Mouse (Mus musculus) skeletal muscle tissue, adult 2 months (tissue): Measurements from ENCODE around the gene Rad9a.

Source experiments
- DNase-seq: peaks from one replicate; pipeline ENCODE4 v3.0.0-alpha.2; 2012; ENCODE audit warnings: low read depth, low spot score

Rad9a gene

DNA sequence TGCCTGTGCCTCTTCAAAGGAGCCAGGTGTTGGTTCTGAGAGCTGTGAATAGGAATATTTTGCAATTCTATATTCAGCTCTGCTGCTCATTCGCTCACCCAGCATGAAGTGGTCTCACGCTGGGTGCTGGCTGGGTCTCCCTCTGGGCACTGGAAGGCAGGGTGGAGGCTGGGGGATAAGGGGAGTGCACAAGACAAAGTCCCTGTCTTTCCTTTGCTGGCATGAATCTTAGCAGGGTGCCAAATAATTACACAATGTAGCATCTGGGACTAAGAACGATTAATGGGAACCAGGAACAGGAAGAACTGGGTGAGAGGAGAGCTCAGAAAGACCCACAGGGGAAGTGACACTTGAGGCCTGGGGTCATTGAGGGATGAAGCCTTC is 54.4 kb downstream of the Rad9a start:
- DNase-seq = no peak

- no peak for DNase-seq
Measured at GRCm38 (mm10) chr19:4146366-4147021, 55.0 kb downstream of the Rad9a start.

GRCm38 (mm10) chr19:4145936-4146335 is 55.5 kb downstream of the Rad9a start:
- no peak for DNase-seq
